Mouse (Mus musculus): ENCODE data around the gene Slc26a9.

- TF ChIP-seq CTCF (IDR thresholded peaks at IDR 0.05; ENCODE audit: extremely low read depth, insufficient read depth, low read length) (no peak), POLR2A (IDR thresholded peaks at IDR 0.05; ENCODE audit: extremely low read depth, insufficient read depth, low read length) (no peak)
Measured at GRCm38 (mm10) chr1:131737269-131737668, 6.6 kb upstream of the Slc26a9 start.

All from cortical plate, adult 2 months (tissue).